Mouse (Mus musculus) C2C12 (cell line): ENCODE data around the gene Defb48. TPM values are rescaled to one million over a fixed set of nuclear protein-coding genes. Genes with fewer than 3 reads are reported as not detected.

ENCODE experiments used
- H3K27me3 ChIP-seq: one replicate; pipeline ENCODE4 v1.6.1; 2011; ENCODE audit not compliant: control insufficient read depth, insufficient read depth, insufficient read length
- H3K36me3 ChIP-seq: one replicate; pipeline ENCODE4 v1.6.1; 2011; ENCODE audit not compliant: control insufficient read depth, insufficient read depth
- H3K4me3 ChIP-seq: one replicate; pipeline ENCODE4 v1.5.1; 2011; ENCODE audit warnings: mild to moderate bottlenecking, control low read depth; ENCODE audit not compliant: poor library complexity, insufficient read depth, severe bottlenecking
- H3K79me2 ChIP-seq: one replicate; pipeline ENCODE4 v1.6.1; 2011; ENCODE audit not compliant: control insufficient read depth, insufficient read depth
- H3K79me3 ChIP-seq: one replicate; pipeline ENCODE4 v1.6.1; 2011; ENCODE audit warnings: low read depth, control low read depth
- H3ac ChIP-seq: one replicate; pipeline ENCODE3; 2011; ENCODE audit warnings: low read depth; ENCODE audit not compliant: control insufficient read depth, insufficient read length
- CEBPB ChIP-seq: IDR thresholded peaks from one replicate; pipeline ENCODE4 v1.6.1; 2011; ENCODE audit warnings: low read depth, mild to moderate bottlenecking, control low read depth, moderate library complexity
- CTCF ChIP-seq: IDR thresholded peaks from one replicate; pipeline ENCODE4 v1.5.1; 2011; ENCODE audit not compliant: control insufficient read depth, insufficient read depth, insufficient read length
- FOSL1 ChIP-seq: IDR thresholded peaks from one replicate; pipeline ENCODE4 v1.8.0; 2011; ENCODE audit warnings: mild to moderate bottlenecking, low read length; ENCODE audit not compliant: poor library complexity, insufficient read depth, severe bottlenecking
- MAX ChIP-seq: IDR thresholded peaks from one replicate; pipeline ENCODE4 v1.6.1; 2011; ENCODE audit warnings: mild to moderate bottlenecking, control low read depth
- MYOD1 ChIP-seq: IDR thresholded peaks from one replicate; pipeline ENCODE4 v1.6.1; 2011; ENCODE audit warnings: low read depth; ENCODE audit not compliant: control insufficient read depth, insufficient read length
- MYOG ChIP-seq: IDR thresholded peaks from one replicate; pipeline ENCODE4 v1.6.1; 2011; ENCODE audit not compliant: control insufficient read depth, insufficient read length; ENCODE audit errors: extremely low read depth
- USF1 ChIP-seq: IDR thresholded peaks from one replicate; pipeline ENCODE4 v1.6.1; 2011; ENCODE audit warnings: low read depth, mild to moderate bottlenecking, control low read depth, moderate library complexity
- polyA plus RNA-seq: library from polyadenylated mRNA; unstranded; fragments of >200 nt; fragmentation: generic; extraction: Trizol; gene quantifications from one replicate; pipeline ENCODE4 v1.2.1, GENCODE M21; 2012; ENCODE audit warnings: missing spikeins

Gene Defb48
- polyA plus RNA-seq, 1 experiment = not detected

DNA sequence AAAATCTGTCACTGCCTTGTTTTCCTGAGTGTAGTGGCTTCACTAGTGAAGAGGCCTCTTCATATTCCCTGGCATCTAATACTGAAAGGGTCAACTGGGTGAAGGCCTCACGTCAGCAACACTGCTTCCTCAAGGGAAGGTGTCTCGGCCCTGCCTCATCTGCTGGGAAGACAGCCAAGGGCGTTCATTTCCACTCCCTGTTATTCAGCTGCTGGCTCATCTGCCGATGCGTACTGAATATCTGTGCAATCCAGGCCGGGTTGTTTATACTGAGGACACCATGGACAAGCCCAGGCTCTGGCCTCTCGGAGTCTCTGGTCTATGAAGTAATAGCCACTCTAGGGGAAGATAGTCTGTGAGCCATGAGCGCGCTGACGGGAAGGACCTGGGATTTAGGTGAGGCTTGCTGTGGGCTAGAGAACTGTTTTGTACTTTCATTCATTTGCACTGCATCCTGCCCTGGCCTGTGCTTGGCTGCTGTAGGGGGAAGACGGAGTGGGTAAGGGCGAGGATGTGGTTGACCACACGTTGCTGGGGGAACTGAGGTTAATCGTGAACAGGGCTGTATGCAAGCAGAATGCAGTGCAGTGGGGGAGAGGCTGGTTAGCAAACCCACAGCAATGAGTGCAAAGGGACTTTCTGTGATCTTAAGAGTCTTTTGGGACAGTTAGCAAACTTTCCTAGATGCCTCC lies 43.8 kb downstream of the Defb48 start:
- H3ac ChIP-seq = no peak overlapping the region
- no peaks in the 10 kb centered on the region for H3K27me3 ChIP-seq
- no peaks in the 10 kb centered on the region for H3K79me2 ChIP-seq
- H3K4me3 ChIP-seq = no peak overlapping the region
- H3K79me3 ChIP-seq = no peaks in the 10 kb centered on the region
- H3K36me3 ChIP-seq = peaks cover 11% of the 10 kb centered on the region
- TF ChIP-seq MYOD1 (peak; percentile 10), FOSL1 (no peak), MYOG (no peak), CEBPB (peak; percentile 4), MAX (no peak)

DNA sequence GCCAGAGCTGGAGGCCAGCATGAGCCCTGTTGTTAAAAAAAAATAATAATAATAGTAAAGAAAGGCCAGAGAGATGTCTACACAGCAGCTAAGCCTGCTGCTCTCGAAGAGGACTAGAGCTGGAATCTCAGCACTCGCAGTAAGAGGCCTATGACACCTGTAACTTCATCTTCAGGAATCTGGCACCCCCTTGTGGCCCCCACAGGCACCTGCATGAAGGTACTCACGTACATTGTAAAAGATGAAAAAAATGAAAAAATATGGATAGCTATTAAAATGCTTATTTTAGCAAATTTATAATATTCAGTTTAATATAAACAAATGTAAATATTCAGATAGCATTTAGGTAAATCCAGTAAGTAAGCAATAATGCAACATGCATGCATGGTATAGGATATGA lies 44.9 kb downstream of the Defb48 start:
- H3K79me3 ChIP-seq = no peaks in the 10 kb centered on the region
- H3K36me3 ChIP-seq = peaks cover 14% of the 10 kb centered on the region
- no peak overlapping the region for H3ac ChIP-seq
- H3K27me3 ChIP-seq = no peaks in the 10 kb centered on the region
- no peaks in the 10 kb centered on the region for H3K79me2 ChIP-seq
- no peak overlapping the region for H3K4me3 ChIP-seq
- TF ChIP-seq USF1 (no peak), MAX (no peak), MYOG (no peak)

DNA sequence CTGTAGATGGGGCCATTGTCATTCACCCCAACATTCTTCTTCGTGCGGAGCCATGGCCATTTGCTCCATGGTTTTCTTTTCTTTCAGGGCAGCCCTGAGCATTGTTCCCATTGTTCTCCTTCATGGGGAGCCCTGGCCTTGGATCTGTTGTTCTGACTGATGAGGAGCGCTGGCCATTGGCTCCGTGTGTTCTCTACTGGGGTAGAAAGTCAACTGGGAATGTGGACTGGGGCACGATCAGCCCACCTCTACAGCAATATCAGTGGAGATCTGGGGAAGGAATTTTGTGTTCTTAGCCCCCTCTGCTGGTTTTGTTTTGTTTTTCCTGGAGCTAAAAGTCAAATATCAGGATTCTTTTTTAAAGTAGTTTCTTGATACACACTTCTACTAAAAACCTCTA lies 46.6 kb downstream of the Defb48 start:
- Histone ChIP-seq H3K4me3 (no peak overlapping the region), H3ac (no peak overlapping the region), H3K79me3 (no peaks in the 10 kb centered on the region), H3K27me3 (no peaks in the 10 kb centered on the region), H3K36me3 (peaks cover 16% of the 10 kb centered on the region), H3K79me2 (no peaks in the 10 kb centered on the region)
- TF ChIP-seq MYOD1 = no peak
- no peak for TF ChIP-seq USF1
- no peak for TF ChIP-seq CTCF
- TF ChIP-seq MYOG = no peak
- TF ChIP-seq CEBPB = no peak
- no peak for TF ChIP-seq FOSL1
- no peak for TF ChIP-seq MAX

DNA sequence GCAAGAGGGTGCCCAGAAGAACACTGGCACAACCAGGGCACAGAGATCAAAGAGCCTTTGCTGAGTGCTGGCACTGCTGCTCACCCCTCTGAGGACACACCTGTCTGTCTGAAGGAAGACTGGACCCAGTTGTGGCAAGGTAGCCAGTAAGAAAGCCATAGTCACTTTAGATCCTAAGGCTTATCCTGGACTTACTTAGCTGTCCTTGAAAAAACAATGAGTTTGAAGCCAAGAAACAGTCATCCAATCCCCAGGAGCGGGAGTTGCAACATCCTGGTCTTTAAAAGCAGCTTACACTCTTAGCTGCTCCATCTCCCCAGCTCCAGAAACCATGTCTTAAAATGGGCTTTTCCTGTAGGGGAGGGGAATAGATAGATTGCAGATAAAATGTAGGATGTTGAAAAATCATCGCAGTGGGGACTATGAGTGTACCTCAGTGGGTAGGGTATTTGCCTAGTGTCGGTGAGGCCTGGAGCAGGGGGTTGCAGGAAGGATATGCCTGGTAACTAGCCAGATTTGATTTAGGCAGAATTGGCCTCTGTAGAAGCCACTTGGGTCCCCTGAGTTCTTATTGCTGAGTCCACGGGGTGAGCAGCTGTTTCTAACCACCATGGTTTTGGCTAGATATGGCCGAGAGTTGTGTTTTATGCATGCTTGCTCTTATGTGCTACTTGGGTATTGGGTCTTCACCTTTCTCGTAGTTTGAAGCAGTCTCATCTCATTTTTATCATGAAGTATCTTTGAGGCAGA lies 47.5 kb downstream of the Defb48 start:
- no peak overlapping the region for H3K4me3 ChIP-seq
- no peak for TF ChIP-seq MYOG
- no peak for TF ChIP-seq FOSL1
- TF ChIP-seq MYOD1 = no peak
- TF ChIP-seq CEBPB = no peak
- no peak for TF ChIP-seq CTCF
- no peak for TF ChIP-seq USF1
- no peak for TF ChIP-seq MAX
- no peak overlapping the region for H3ac ChIP-seq
- H3K36me3 ChIP-seq = peaks cover 16% of the 10 kb centered on the region
- no peaks in the 10 kb centered on the region for H3K27me3 ChIP-seq
- no peaks in the 10 kb centered on the region for H3K79me2 ChIP-seq
- H3K79me3 ChIP-seq = no peaks in the 10 kb centered on the region

DNA sequence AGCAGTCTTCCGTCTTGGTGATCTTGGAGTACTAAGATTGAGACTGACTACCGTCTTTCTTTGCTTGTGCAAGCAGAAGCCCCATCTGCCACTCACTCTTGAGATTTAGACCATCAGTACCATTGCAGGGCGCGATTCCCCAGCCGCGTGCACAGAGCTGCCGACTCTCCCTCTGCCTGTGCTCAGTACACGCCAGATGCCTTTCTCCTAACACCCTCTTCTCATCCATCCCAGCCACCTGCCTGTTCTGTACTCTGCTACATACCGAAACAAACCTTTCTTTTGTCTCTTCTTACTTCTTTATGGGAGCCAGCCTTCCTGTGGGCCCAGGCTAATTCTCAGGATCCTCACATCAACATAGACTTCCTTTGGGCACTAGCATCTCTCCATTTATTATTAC lies 48.9 kb downstream of the Defb48 start:
- H3K79me3 ChIP-seq = no peaks in the 10 kb centered on the region
- H3ac ChIP-seq = no peak overlapping the region
- H3K36me3 ChIP-seq = peaks cover 16% of the 10 kb centered on the region
- H3K27me3 ChIP-seq = no peaks in the 10 kb centered on the region
- TF ChIP-seq CTCF (no peak), MYOD1 (no peak), MAX (no peak), MYOG (no peak), USF1 (no peak), CEBPB (no peak), FOSL1 (no peak)
- H3K4me3 ChIP-seq = no peak overlapping the region
- H3K79me2 ChIP-seq = no peaks in the 10 kb centered on the region

DNA sequence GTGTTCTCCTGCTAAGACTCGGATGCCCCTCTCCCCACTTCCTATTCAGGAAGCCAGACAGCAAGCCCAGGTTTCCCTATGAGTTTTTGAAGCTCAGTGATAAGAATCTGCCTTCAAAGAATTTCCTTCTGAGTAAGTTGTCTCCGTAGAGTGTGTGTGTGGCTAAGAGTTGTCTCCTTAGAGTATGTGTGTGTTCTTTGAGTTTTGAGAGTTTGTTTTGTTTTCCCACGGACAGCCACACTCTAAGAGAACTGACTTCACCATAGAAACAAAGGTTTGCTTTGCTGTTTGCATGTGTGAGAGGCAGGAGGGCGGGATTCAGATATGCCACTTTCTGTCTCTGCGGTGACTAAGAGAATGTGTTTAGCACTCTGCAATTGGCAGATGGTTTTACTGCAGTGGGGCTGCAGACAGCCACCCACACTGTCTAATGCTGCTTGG lies 56.2 kb downstream of the Defb48 start:
- Histone ChIP-seq H3K79me3 (no peaks in the 10 kb centered on the region), H3K27me3 (no peaks in the 10 kb centered on the region), H3K36me3 (peaks cover 8% of the 10 kb centered on the region), H3K4me3 (no peak overlapping the region), H3ac (no peak overlapping the region), H3K79me2 (no peaks in the 10 kb centered on the region)
- no peak for TF ChIP-seq MAX
- no peak for TF ChIP-seq FOSL1
- TF ChIP-seq CEBPB = no peak
- no peak for TF ChIP-seq MYOD1
- TF ChIP-seq MYOG = no peak
- no peak for TF ChIP-seq CTCF
- no peak for TF ChIP-seq USF1

Other genes with a start within 250 kb of the Defb48 start
- gene Ints6, start 223.3 kb downstream of the Defb48 start, polyA plus RNA-seq = 6.7 TPM
- gene Wdfy2, start 146.8 kb downstream of the Defb48 start, polyA plus RNA-seq = 4.8 TPM
- gene Defb47, start 13.6 kb upstream of the Defb48 start, polyA plus RNA-seq = 1.1 TPM
- gene Defb43, start 27.3 kb upstream of the Defb48 start, polyA plus RNA-seq = not detected
- 2.8 TPM for gene Defb42, start 62.5 kb upstream of the Defb48 start, polyA plus RNA-seq
- not detected for gene Defb30, start 65.5 kb upstream of the Defb48 start, polyA plus RNA-seq